In genomic region chr13:55168958-55169369, GRCm38 (mm10) we compare ENCODE assay signal across 10 mouse cellular contexts. TPM values are rescaled to one million over a fixed set of nuclear protein-coding genes. Genes with fewer than 3 reads are reported as not detected.
DNase-seq lines count a peak whose midpoint lies in the region; ATAC-seq lines count a peak whose summit lies in the region.
"Had no signal": no experiment of that assay in that cellular context is flagged by ENCODE, and none has a peak within 500 bp of the region (broad histone marks: within the 10 kb centered on the region; RNA-seq: fewer than 3 reads in every experiment).

No protein-coding gene starts in this region.

- H3K4me1 ChIP-seq in heart, embryonic 11.5 days (ENCODE audit: control insufficient read depth, insufficient read depth, low read length), result peaks cover 5% of the 10 kb centered on the region
- peaks cover 30% of the 10 kb centered on the region for H3K4me1 ChIP-seq in forebrain, embryonic 15.5 days
- H3K4me1 ChIP-seq in hindbrain, embryonic 14.5 days (replicated peaks; ENCODE audit: control insufficient read depth, insufficient read depth, low read length), result peaks cover 20% of the 10 kb centered on the region
- peaks cover 23% of the 10 kb centered on the region for H3K4me1 ChIP-seq in limb, embryonic 10.5 days
- H3K4me1 ChIP-seq in neural tube, embryonic 12.5 days, result peaks cover 27% of the 10 kb centered on the region

- H3K27ac ChIP-seq in heart, embryonic 11.5 days (ENCODE audit: low read depth, low read length), result no peak overlapping the region
- H3K27ac ChIP-seq in forebrain, embryonic 15.5 days (replicated peaks), result peak overlapping the region; percentile 54
- H3K27ac ChIP-seq in hindbrain, embryonic 14.5 days, result 0 out of 2 replicates have a peak overlapping the region, but pooled peaks have one; percentile 36
- peak overlapping the region; percentile 56; the same call in 1 of the 2 replicates for H3K27ac ChIP-seq in limb, embryonic 10.5 days
- 0 out of 2 replicates have a peak overlapping the region, but pooled peaks have one; percentile 5 for H3K27ac ChIP-seq in neural tube, embryonic 12.5 days

- no peak overlapping the region for H3K4me3 ChIP-seq in heart, embryonic 11.5 days (ENCODE audit: low read depth, low read length)
- no peak overlapping the region for H3K4me3 ChIP-seq in forebrain, embryonic 15.5 days
- H3K4me3 ChIP-seq in hindbrain, embryonic 14.5 days (replicated peaks; ENCODE audit: low read length), result no peak overlapping the region
- no peak overlapping the region for H3K4me3 ChIP-seq in limb, embryonic 10.5 days
- H3K4me3 ChIP-seq in neural tube, embryonic 12.5 days, result no peak overlapping the region

- no peak for ATAC-seq in heart, embryonic 11.5 days (replicated peaks; ENCODE audit: insufficient number of reproducible peaks, low FRiP score, low TSS enrichment)
- ATAC-seq in forebrain, embryonic 15.5 days (replicated peaks), result peak; percentile 83
- peak; percentile 62; the same call in 1 of the 2 replicates for ATAC-seq in hindbrain, embryonic 14.5 days (ENCODE audit: low FRiP score)
- ATAC-seq in neural tube, embryonic 12.5 days (ENCODE audit: low FRiP score, low read depth), result peak; percentile 83
- ATAC-seq in CD4-positive, CD25-positive, alpha-beta regulatory T cell, adult 4 months, result no peak
- no peak for ATAC-seq in megakaryocyte-erythroid progenitor cell, adult 5-6 weeks (replicated peaks; ENCODE audit: low FRiP score, low TSS enrichment, poor library complexity, severe bottlenecking)

- no peaks in the 10 kb centered on the region; the same call in 1 of the 2 replicates for H3K36me3 ChIP-seq in heart, embryonic 11.5 days (ENCODE audit: control insufficient read depth, insufficient read depth, low read length)
- H3K36me3 ChIP-seq in forebrain, embryonic 15.5 days, result no peaks in the 10 kb centered on the region
- no peaks in the 10 kb centered on the region for H3K36me3 ChIP-seq in hindbrain, embryonic 14.5 days (replicated peaks; ENCODE audit: control insufficient read depth, insufficient read depth)
- H3K36me3 ChIP-seq in limb, embryonic 10.5 days, result no peaks in the 10 kb centered on the region
- no peaks in the 10 kb centered on the region for H3K36me3 ChIP-seq in neural tube, embryonic 12.5 days

- peak; percentile 98 for DNase-seq in heart, adult 11 months
- DNase-seq in hindbrain, embryonic 14.5 days (ENCODE audit: low spot score), result peak; percentile 49
- DNase-seq in limb, embryonic 10.5 days (ENCODE audit: low spot score), result no peak

- 80% methylated on average over 13 of the region's 13 CpGs for WGBS in heart, embryonic 11.5 days (ENCODE audit: insufficient replicate concordance)
- WGBS in forebrain, embryonic 15.5 days, result 66% methylated on average over 13 of the region's 13 CpGs
- 22% methylated on average over 13 of the region's 13 CpGs for WGBS in hindbrain, embryonic 14.5 days
- 82% methylated on average over 13 of the region's 13 CpGs for WGBS in limb, embryonic 10.5 days
- 42% methylated on average over 13 of the region's 13 CpGs for WGBS in neural tube, embryonic 12.5 days

- no peaks in the 10 kb centered on the region for H3K27me3 ChIP-seq in heart, embryonic 11.5 days (ENCODE audit: control insufficient read depth, insufficient read depth, low read length)
- H3K27me3 ChIP-seq in forebrain, embryonic 15.5 days, result no peaks in the 10 kb centered on the region
- H3K27me3 ChIP-seq in hindbrain, embryonic 14.5 days (ENCODE audit: control insufficient read depth, insufficient read depth, low read length), result no peaks in the 10 kb centered on the region
- no peaks in the 10 kb centered on the region for H3K27me3 ChIP-seq in limb, embryonic 10.5 days (ENCODE audit: low read depth, poor library complexity, severe bottlenecking)
- H3K27me3 ChIP-seq in neural tube, embryonic 12.5 days (replicated peaks), result no peaks in the 10 kb centered on the region

- no peak overlapping the region for H3K4me2 ChIP-seq in heart, embryonic 11.5 days
- no peak overlapping the region for H3K4me2 ChIP-seq in forebrain, embryonic 15.5 days (replicated peaks)
- no peak overlapping the region for H3K4me2 ChIP-seq in hindbrain, embryonic 14.5 days (replicated peaks)
- no peak overlapping the region; the same call in 1 of the 2 replicates for H3K4me2 ChIP-seq in neural tube, embryonic 12.5 days (replicated peaks)

- no peak overlapping the region for H3K9ac ChIP-seq in heart, embryonic 11.5 days (ENCODE audit: low read depth, low read length)
- peak overlapping the region; percentile 15; the same call in 1 of the 2 replicates for H3K9ac ChIP-seq in forebrain, embryonic 15.5 days (replicated peaks)
- H3K9ac ChIP-seq in hindbrain, embryonic 14.5 days, result no peak overlapping the region
- no peak overlapping the region for H3K9ac ChIP-seq in neural tube, embryonic 12.5 days

- no peaks in the 10 kb centered on the region for H3K9me3 ChIP-seq in heart, embryonic 11.5 days (replicated peaks; ENCODE audit: control insufficient read depth, low read length)
- H3K9me3 ChIP-seq in forebrain, embryonic 15.5 days, result no peaks in the 10 kb centered on the region
- no peaks in the 10 kb centered on the region for H3K9me3 ChIP-seq in hindbrain, embryonic 14.5 days (ENCODE audit: control insufficient read depth, low read length)
- H3K9me3 ChIP-seq in limb, embryonic 10.5 days (replicated peaks), result no peaks in the 10 kb centered on the region
- no peaks in the 10 kb centered on the region for H3K9me3 ChIP-seq in neural tube, embryonic 12.5 days

RNA-seq across cellular contexts. Expression of gene Fgfr4, which starts 16.5 kb away (rescaled TPM):
- polyA plus RNA-seq in heart, embryonic 11.5 days (2014; fragmentation: Nextera tagmentation; extraction: Ambion mirVana), result 0.56 and 0.64 TPM in 2 replicates
- polyA plus RNA-seq in forebrain, embryonic 15.5 days (2015; fragmentation: Nextera tagmentation; extraction: Ambion mirVana), result 0.51 and 1.1 TPM in 2 replicates
- 0.92 and 1.7 TPM in 2 replicates for polyA plus RNA-seq in hindbrain, embryonic 14.5 days (2014; fragmentation: Nextera tagmentation; extraction: Ambion mirVana)
- polyA plus RNA-seq in limb, embryonic 10.5 days (2016; fragmentation: Nextera tagmentation; extraction: Ambion mirVana), result 0.73 and 2.1 TPM in 2 replicates
- 2.8 and 3.7 TPM in 2 replicates for polyA plus RNA-seq in neural tube, embryonic 12.5 days (2016; fragmentation: Nextera tagmentation; extraction: Ambion mirVana)
- not detected for polyA plus RNA-seq in CD4-positive, CD25-positive, alpha-beta regulatory T cell, adult 4 months (2017; shearing (Covaris generic))
- total RNA-seq in megakaryocyte-erythroid progenitor cell, adult 5-6 weeks (2014; fragmentation: Nextera tagmentation), result not detected in 2 replicates
- total RNA-seq in megakaryocyte-erythroid progenitor cell, adult 5-6 weeks (2017), result not detected in 2 replicates
- total RNA-seq: MEL had no signal

RNA-seq across cellular contexts. Expression of gene Gm17617, which starts 35.6 kb away (rescaled TPM):
- polyA plus RNA-seq in heart, embryonic 11.5 days (2014; fragmentation: Nextera tagmentation; extraction: Ambion mirVana), result not detected in 2 replicates
- polyA plus RNA-seq in forebrain, embryonic 15.5 days (2015; fragmentation: Nextera tagmentation; extraction: Ambion mirVana), result not detected in 2 replicates
- not detected in 2 replicates for polyA plus RNA-seq in hindbrain, embryonic 14.5 days (2014; fragmentation: Nextera tagmentation; extraction: Ambion mirVana)
- polyA plus RNA-seq in limb, embryonic 10.5 days (2016; fragmentation: Nextera tagmentation; extraction: Ambion mirVana), result not detected in 2 replicates
- not detected in 2 replicates for polyA plus RNA-seq in neural tube, embryonic 12.5 days (2016; fragmentation: Nextera tagmentation; extraction: Ambion mirVana)
- not detected for polyA plus RNA-seq in CD4-positive, CD25-positive, alpha-beta regulatory T cell, adult 4 months (2017; shearing (Covaris generic))
- not detected in 2 replicates for total RNA-seq in megakaryocyte-erythroid progenitor cell, adult 5-6 weeks (2014; fragmentation: Nextera tagmentation)
- not detected in 2 replicates for total RNA-seq in megakaryocyte-erythroid progenitor cell, adult 5-6 weeks (2017)
- total RNA-seq: MEL had no signal
- polyA plus RNA-seq: gonadal fat pad, adult 2 months had no signal

RNA-seq across cellular contexts. Expression of gene Nsd1, which starts 40.6 kb away (rescaled TPM):
- polyA plus RNA-seq in heart, embryonic 11.5 days (2014; fragmentation: Nextera tagmentation; extraction: Ambion mirVana), result 41.8 and 72.1 TPM in 2 replicates
- 59.3 and 59.5 TPM in 2 replicates for polyA plus RNA-seq in forebrain, embryonic 15.5 days (2015; fragmentation: Nextera tagmentation; extraction: Ambion mirVana)
- 53.9 and 70.7 TPM in 2 replicates for polyA plus RNA-seq in hindbrain, embryonic 14.5 days (2014; fragmentation: Nextera tagmentation; extraction: Ambion mirVana)
- polyA plus RNA-seq in limb, embryonic 10.5 days (2016; fragmentation: Nextera tagmentation; extraction: Ambion mirVana), result 63.5 and 69.1 TPM in 2 replicates
- polyA plus RNA-seq in neural tube, embryonic 12.5 days (2016; fragmentation: Nextera tagmentation; extraction: Ambion mirVana), result 68.6 and 81.6 TPM in 2 replicates
- 10 to 100 TPM; 63.0 to 64.6 TPM for polyA plus RNA-seq in CD4-positive, CD25-positive, alpha-beta regulatory T cell, adult 4 months (2017; shearing (Covaris generic))
- total RNA-seq in megakaryocyte-erythroid progenitor cell, adult 5-6 weeks (2014; fragmentation: Nextera tagmentation), result 99.4 and 139 TPM in 2 replicates
- 77.3 and 94.1 TPM in 2 replicates for total RNA-seq in megakaryocyte-erythroid progenitor cell, adult 5-6 weeks (2017)

Comparison
In these comparisons a context has a peak if more than half of its experiments do, and no peak if none do; other contexts are left out.
1. ATAC-seq: peak in forebrain, embryonic 15.5 days (single experiment), hindbrain, embryonic 14.5 days (single experiment) and neural tube, embryonic 12.5 days (single experiment); none in heart, embryonic 11.5 days (single experiment), CD4-positive, CD25-positive, alpha-beta regulatory T cell, adult 4 months (single experiment) and megakaryocyte-erythroid progenitor cell, adult 5-6 weeks (single experiment).